Mouse (Mus musculus) hindbrain, embryonic 16.5 days (tissue): ENCODE measurements around the gene Ptprq. TPM values are rescaled to one million over a fixed set of nuclear protein-coding genes. Genes with fewer than 3 reads are reported as not detected.
A peak's percentile ranks its signal among the peaks of the same experiment; 100 is the strongest.

Experiments used
- ATAC-seq: fragments of 200-750 bp; cut with Nextera tagmentation; 2 replicates; pipeline ENCODE4 v1.8.0; 2017; ENCODE audit warnings: moderate TSS enrichment, moderate library complexity
- H3K27ac ChIP-seq: fragments of 300-500 bp; sonication (generic); 2 replicates; pipeline ENCODE4 v1.5.1; 2014; ENCODE audit warnings: low read depth, mild to moderate bottlenecking, control low read depth, low read length, moderate library complexity
- H3K27me3 ChIP-seq: fragments of 300-500 bp; sonication (generic); replicated peaks from 2 replicates; pipeline ENCODE4 v1.6.1; 2014; ENCODE audit warnings: low read length; ENCODE audit not compliant: control insufficient read depth, insufficient read depth
- H3K36me3 ChIP-seq: fragments of 300-500 bp; sonication (generic); 2 replicates; pipeline ENCODE4 v1.6.1; 2014; ENCODE audit warnings: mild to moderate bottlenecking, low read length, moderate library complexity, mixed read lengths; ENCODE audit not compliant: control insufficient read depth, insufficient read depth
- H3K4me1 ChIP-seq: fragments of 300-500 bp; sonication (generic); 2 replicates; pipeline ENCODE4 v1.6.1; 2014; ENCODE audit warnings: low read depth, low read length; ENCODE audit not compliant: control insufficient read depth, insufficient read depth
- H3K4me2 ChIP-seq: fragments of 300-500 bp; sonication (generic); 2 replicates; pipeline ENCODE4 v1.6.1; 2014; ENCODE audit warnings: mild to moderate bottlenecking, low read length, control low read depth, moderate library complexity
- H3K4me3 ChIP-seq: fragments of 300-500 bp; sonication (generic); 2 replicates; pipeline ENCODE4 v1.5.1; 2014; ENCODE audit warnings: mild to moderate bottlenecking, low read length, control low read depth, moderate library complexity
- H3K9ac ChIP-seq: fragments of 300-500 bp; sonication (generic); 2 replicates; pipeline ENCODE4 v1.6.1; 2014; ENCODE audit warnings: low read depth, mild to moderate bottlenecking, control low read depth, low read length, moderate library complexity
- H3K9me3 ChIP-seq: fragments of 300-500 bp; sonication (generic); 2 replicates; pipeline ENCODE4 v1.6.1; 2014; ENCODE audit warnings: mild to moderate bottlenecking, low read length, moderate library complexity; ENCODE audit not compliant: control insufficient read depth
- WGBS: fragments of 180-500 bp; shearing (Covaris S2); extraction: QIAGEN DNeasy Blood & Tissue Kit; methylation state at CpG from one replicate; pipeline ENCODE4 v1.1.7; 2014; 5-methylcytosine and 5-hydroxymethylcytosine counted together
- polyA plus RNA-seq: library from polyadenylated mRNA; unstranded; fragments of >200 nt; fragmentation: Nextera tagmentation; extraction: Ambion mirVana; gene quantifications from 2 replicates; pipeline ENCODE4 v1.2.1, GENCODE M21; 2015

Gene Ptprq
- polyA plus RNA-seq, 1 experiment from 2014 or later, result 0.06 TPM

- no peak for ATAC-seq
- no peaks in the 10 kb centered on the region for H3K36me3 ChIP-seq
- no peak overlapping the region for H3K9ac ChIP-seq
- no peak overlapping the region for H3K27ac ChIP-seq
- H3K4me3 ChIP-seq, result no peak overlapping the region
- 87% methylated on average over 7 of the region's 7 CpGs for WGBS
- H3K4me1 ChIP-seq, result no peaks in the 10 kb centered on the region
- no peak overlapping the region for H3K4me2 ChIP-seq
- H3K27me3 ChIP-seq, result no peaks in the 10 kb centered on the region
- H3K9me3 ChIP-seq, result no peaks in the 10 kb centered on the region
These were observed 205.1 kb downstream of the Ptprq start for GRCm38 (mm10) chr10:107514735-107515134.

GRCm38 (mm10) chr10:107506397-107506796 lies 213.5 kb downstream of the Ptprq start:
- 0 out of 2 replicates have a peak, but pooled peaks cover 2% of the 10 kb centered on the region for H3K9me3 ChIP-seq
- H3K27me3 ChIP-seq, result no peaks in the 10 kb centered on the region
- ATAC-seq, result no peak
- WGBS, result 82% methylated on average over 2 of the region's 2 CpGs
- H3K36me3 ChIP-seq, result no peaks in the 10 kb centered on the region
- no peak overlapping the region for H3K4me3 ChIP-seq
- H3K27ac ChIP-seq, result no peak overlapping the region
- H3K9ac ChIP-seq, result no peak overlapping the region
- H3K4me1 ChIP-seq, result no peaks in the 10 kb centered on the region
- H3K4me2 ChIP-seq, result no peak overlapping the region

- ATAC-seq, result no peak
- no peak overlapping the region for H3K27ac ChIP-seq
- no peaks in the 10 kb centered on the region for H3K4me1 ChIP-seq
- no peak overlapping the region for H3K9ac ChIP-seq
- H3K4me2 ChIP-seq, result no peak overlapping the region
- no peak overlapping the region for H3K4me3 ChIP-seq
- no peaks in the 10 kb centered on the region for H3K27me3 ChIP-seq
- 0 out of 2 replicates have a peak, but pooled peaks cover 2% of the 10 kb centered on the region for H3K9me3 ChIP-seq
- WGBS, result 79% methylated on average over 4 of the region's 4 CpGs
- no peaks in the 10 kb centered on the region for H3K36me3 ChIP-seq
These were observed 216.4 kb downstream of the Ptprq start for GRCm38 (mm10) chr10:107503430-107503829.

GRCm38 (mm10) chr10:107502193-107502592 lies 217.7 kb downstream of the Ptprq start:
- Histone ChIP-seq H3K9me3 (no peaks in the 10 kb centered on the region), H3K36me3 (no peaks in the 10 kb centered on the region), H3K9ac (no peak overlapping the region), H3K27ac (no peak overlapping the region), H3K4me2 (no peak overlapping the region), H3K4me1 (no peaks in the 10 kb centered on the region), H3K27me3 (no peaks in the 10 kb centered on the region), H3K4me3 (no peak overlapping the region)
- no peak for ATAC-seq
- WGBS, result 91% methylated on average over 7 of the region's 7 CpGs

GRCm38 (mm10) chr10:107499656-107500055 lies 220.2 kb downstream of the Ptprq start:
- H3K36me3 ChIP-seq, result no peaks in the 10 kb centered on the region
- 83% methylated on average over 7 of the region's 7 CpGs for WGBS
- H3K4me2 ChIP-seq, result no peak overlapping the region
- no peak for ATAC-seq
- H3K4me1 ChIP-seq, result no peaks in the 10 kb centered on the region
- no peak overlapping the region for H3K27ac ChIP-seq
- no peaks in the 10 kb centered on the region for H3K27me3 ChIP-seq
- no peaks in the 10 kb centered on the region for H3K9me3 ChIP-seq
- no peak overlapping the region for H3K9ac ChIP-seq
- H3K4me3 ChIP-seq, result no peak overlapping the region

GRCm38 (mm10) chr10:107496402-107496801 lies 223.4 kb downstream of the Ptprq start:
- Histone ChIP-seq H3K27ac (no peak overlapping the region), H3K36me3 (no peaks in the 10 kb centered on the region)
- WGBS, result 97% methylated on average over 1 of the region's 1 CpGs

GRCm38 (mm10) chr10:107494568-107494967 lies 225.3 kb downstream of the Ptprq start, which contains the start of gene Myf6:
Gene Myf6 (minus strand): TSS chr10:107494737.
- WGBS, result 84% methylated on average over 6 of the region's 6 CpGs

More at GRCm38 (mm10) chr10:107496402-107496801, 223.4 kb downstream of the Ptprq start:
- no peaks in the 10 kb centered on the region for H3K9me3 ChIP-seq
- no peak for ATAC-seq
- H3K4me1 ChIP-seq, result no peaks in the 10 kb centered on the region
- no peaks in the 10 kb centered on the region for H3K27me3 ChIP-seq
- H3K4me2 ChIP-seq, result no peak overlapping the region
- H3K4me3 ChIP-seq, result no peak overlapping the region
- no peak overlapping the region for H3K9ac ChIP-seq

GRCm38 (mm10) chr10:107493580-107494474 lies 226.0 kb downstream of the Ptprq start:
- Histone ChIP-seq H3K4me1 (no peaks in the 10 kb centered on the region), H3K4me2 (peak overlapping the region; percentile 46), H3K27ac (no peak overlapping the region), H3K9me3 (no peaks in the 10 kb centered on the region), H3K9ac (no peak overlapping the region; the same call in 1 of the 2 replicates), H3K27me3 (no peaks in the 10 kb centered on the region), H3K36me3 (no peaks in the 10 kb centered on the region), H3K4me3 (peak overlapping the region; percentile 11)
- 50% methylated on average over 20 of the region's 20 CpGs for WGBS
- ATAC-seq, result peak; percentile 76

More at GRCm38 (mm10) chr10:107494568-107494967, 225.3 kb downstream of the Ptprq start, which contains the start of gene Myf6:
- Histone ChIP-seq H3K9ac (no peak within 1 kb of the TSS), H3K27me3 (no peaks in the 10 kb centered on the region), H3K4me3 (peak within 1 kb of the TSS; percentile 11; the same call in 1 of the 2 replicates), H3K36me3 (no peaks in the 10 kb centered on the region), H3K4me1 (no peaks in the 10 kb centered on the region), H3K27ac (no peak within 1 kb of the TSS), H3K4me2 (peak within 1 kb of the TSS; percentile 46), H3K9me3 (no peaks in the 10 kb centered on the region)
- ATAC-seq, result no peak

GRCm38 (mm10) chr10:107492867-107493579 lies 226.8 kb downstream of the Ptprq start:
- no peaks in the 10 kb centered on the region for H3K4me1 ChIP-seq
- H3K9ac ChIP-seq, result peak overlapping the region; percentile 1; the same call in 1 of the 2 replicates
- H3K27me3 ChIP-seq, result no peaks in the 10 kb centered on the region
- no peaks in the 10 kb centered on the region for H3K9me3 ChIP-seq
- peak; percentile 73 for ATAC-seq
- H3K36me3 ChIP-seq, result no peaks in the 10 kb centered on the region
- peak overlapping the region; percentile 11 for H3K4me3 ChIP-seq
- WGBS, result 45% methylated on average over 18 of the region's 18 CpGs
- peak overlapping the region; percentile 46 for H3K4me2 ChIP-seq
- H3K27ac ChIP-seq, result no peak overlapping the region
